Mouse (Mus musculus) cerebellum, postnatal 4 days (tissue): ENCODE measurements around the gene Stk32c.

Source experiments
- DNase-seq, 2 experiments: peaks; one replicate each; pipeline ENCODE4 v3.0.0; 2022; ENCODE audit warnings: low spot score in 2 of 2, mixed read lengths in 1 of 2

Gene Stk32c

GRCm38 (mm10) chr7:139145891-139146290 lies 67.2 kb downstream of the Stk32c start:
- DNase-seq: no peak

- no peak for DNase-seq
These were observed 69.3 kb downstream of the Stk32c start for GRCm38 (mm10) chr7:139143785-139144184.

GRCm38 (mm10) chr7:139139921-139140461 lies 73.1 kb downstream of the Stk32c start:
- no peak for DNase-seq

GRCm38 (mm10) chr7:139136906-139137491 lies 76.1 kb downstream of the Stk32c start:
- no peak for DNase-seq

GRCm38 (mm10) chr7:139135236-139135635 lies 77.9 kb downstream of the Stk32c start:
- DNase-seq: no peak

- DNase-seq: peak; percentile 71 to 95
These were observed 79.7 kb downstream of the Stk32c start for GRCm38 (mm10) chr7:139133446-139133845.

GRCm38 (mm10) chr7:139131538-139131937 lies 81.6 kb downstream of the Stk32c start:
- no peak for DNase-seq

GRCm38 (mm10) chr7:139130361-139130760 lies 82.7 kb downstream of the Stk32c start:
- no peak for DNase-seq

- no peak for DNase-seq
These were observed 84.1 kb downstream of the Stk32c start for GRCm38 (mm10) chr7:139128994-139129393.

GRCm38 (mm10) chr7:139126549-139126948 lies 86.6 kb downstream of the Stk32c start:
- DNase-seq: no peak

- DNase-seq: no peak
These were observed 87.2 kb downstream of the Stk32c start for GRCm38 (mm10) chr7:139125881-139126280.

- DNase-seq: no peak
These were observed 93.3 kb downstream of the Stk32c start for GRCm38 (mm10) chr7:139119775-139120153.

- DNase-seq: peak; percentile 90 to 93
These were observed 93.8 kb downstream of the Stk32c start for GRCm38 (mm10) chr7:139119152-139119774.

- DNase-seq: no peak
These were observed 105.0 kb downstream of the Stk32c start for GRCm38 (mm10) chr7:139107908-139108650.

GRCm38 (mm10) chr7:139105705-139106104 lies 107.4 kb downstream of the Stk32c start:
- DNase-seq: peak in 1 of 2 experiments; percentile 62

GRCm38 (mm10) chr7:139105076-139105475 lies 108.0 kb downstream of the Stk32c start:
- no peak for DNase-seq

GRCm38 (mm10) chr7:139103960-139104381 lies 109.1 kb downstream of the Stk32c start:
- DNase-seq: peak in 1 of 2 experiments; percentile 55

- DNase-seq: no peak
These were observed 111.3 kb downstream of the Stk32c start for GRCm38 (mm10) chr7:139101826-139102225.

- no peak for DNase-seq
These were observed 111.8 kb downstream of the Stk32c start for GRCm38 (mm10) chr7:139101286-139101804.

- no peak for DNase-seq
These were observed 112.5 kb downstream of the Stk32c start for GRCm38 (mm10) chr7:139100531-139101095.

- no peak for DNase-seq
These were observed 116.7 kb downstream of the Stk32c start for GRCm38 (mm10) chr7:139096399-139096798.

GRCm38 (mm10) chr7:139095282-139095681 lies 117.8 kb downstream of the Stk32c start:
- DNase-seq: no peak
